Mouse (Mus musculus) adrenal gland, adult 8-10 months (tissue): ENCODE measurements around the gene Ciao2a. TPM values are rescaled to one million over a fixed set of nuclear protein-coding genes. Genes with fewer than 3 reads are reported as not detected.

Source experiments
- DNase-seq: peaks from one replicate; pipeline ENCODE4 v3.0.0; 2022
- total RNA-seq, 4 experiments: library from RNA; stranded (reverse); gene quantifications; 2 replicates each; pipeline ENCODE4 v1.2.4; 2022

Gene Ciao2a
- total RNA-seq, 4 experiments from 2014 or later: 63.2 to 79.3 (median 71.1) TPM

GRCm38 (mm10) chr9:66167222-66167621, 40.8 kb downstream of the Ciao2a start:
- no peak for DNase-seq

GRCm38 (mm10) chr9:66168233-66168632, 41.8 kb downstream of the Ciao2a start:
- DNase-seq: no peak

GRCm38 (mm10) chr9:66170506-66170905, 44.1 kb downstream of the Ciao2a start:
- no peak for DNase-seq

- no peak for DNase-seq
These were observed 45.0 kb downstream of the Ciao2a start for GRCm38 (mm10) chr9:66171275-66171921.

GRCm38 (mm10) chr9:66173316-66173855, 47.0 kb downstream of the Ciao2a start:
- no peak for DNase-seq

GRCm38 (mm10) chr9:66174985-66175384, 48.6 kb downstream of the Ciao2a start:
- DNase-seq: no peak

- no peak for DNase-seq
These were observed 51.6 kb downstream of the Ciao2a start for GRCm38 (mm10) chr9:66177975-66178374.

GRCm38 (mm10) chr9:66179795-66180194, 53.4 kb downstream of the Ciao2a start:
- DNase-seq: no peak

GRCm38 (mm10) chr9:66181126-66181825, 54.9 kb downstream of the Ciao2a start:
- no peak for DNase-seq

- DNase-seq: no peak
These were observed 55.6 kb downstream of the Ciao2a start for GRCm38 (mm10) chr9:66181826-66182678.

- no peak for DNase-seq
These were observed 56.2 kb downstream of the Ciao2a start for GRCm38 (mm10) chr9:66182679-66182993.

- no peak for DNase-seq
These were observed 56.6 kb downstream of the Ciao2a start for GRCm38 (mm10) chr9:66183023-66183422.

GRCm38 (mm10) chr9:66184572-66184971, 58.2 kb downstream of the Ciao2a start:
- no peak for DNase-seq

GRCm38 (mm10) chr9:66186426-66186825, 60.0 kb downstream of the Ciao2a start:
- DNase-seq: no peak

Other genes with a start within 250 kb of the Ciao2a start
- under 1 TPM; 0.61 to 0.97 (median 0.90) TPM for gene Pclaf, start 236.4 kb upstream of the Ciao2a start, total RNA-seq
- gene Trip4, start 217.8 kb upstream of the Ciao2a start, total RNA-seq: 10 to 100 TPM; 46.5 to 53.5 (median 48.1) TPM
- gene Csnk1g1, start 217.7 kb upstream of the Ciao2a start, total RNA-seq: 10 to 100 TPM; 17.0 to 32.9 (median 26.0) TPM
- gene Ppib, start 66.4 kb upstream of the Ciao2a start, total RNA-seq: 100 to 1,000 TPM; 295 to 314 (median 303) TPM
- 1 to 10 TPM in 1 of 4 experiments, under 1 TPM in 3; 0.09 to 1.1 (median 0.60) TPM for gene Snx22, start 56.9 kb upstream of the Ciao2a start, total RNA-seq
- 100 to 1,000 TPM; 116 to 172 (median 143) TPM for gene Snx1, start within 50 bp of the Ciao2a start, total RNA-seq
- 1 to 10 TPM; 6.2 to 9.0 (median 8.1) TPM for gene Dapk2, start 31.6 kb downstream of the Ciao2a start, total RNA-seq
- 10 to 100 TPM; 41.9 to 78.0 (median 53.1) TPM for gene Herc1, start 223.8 kb downstream of the Ciao2a start, total RNA-seq